Mouse (Mus musculus) megakaryocyte, embryonic 14.5 days (primary cell): Measurements from ENCODE around the gene Dcaf7.

Source experiments
- FLI1 ChIP-seq: IDR thresholded peaks from 2 replicates; pipeline ENCODE4 v1.6.1; 2012; ENCODE audit warnings: low read length, inconsistent platforms, mixed read lengths
- GATA1 ChIP-seq: IDR thresholded peaks from 3 replicates; pipeline ENCODE4 v1.6.1; 2012; ENCODE audit warnings: mixed read lengths, low read length, inconsistent platforms, borderline replicate concordance

GRCm38 (mm10) chr11:106001718-106002117 lies 35.0 kb upstream of the Dcaf7 start:
- TF ChIP-seq GATA1 (no peak), FLI1 (no peak)
